Mouse (Mus musculus): ENCODE data around the gene Timm22.

The Timm22 gene

GRCm38 (mm10) chr11:76387097-76387496 is 19.7 kb upstream of the Timm22 start:
- in situ Hi-C loops (cut with MboI; ENCODE audit: low sequenced_read_pairs): no loop called here

DNA sequence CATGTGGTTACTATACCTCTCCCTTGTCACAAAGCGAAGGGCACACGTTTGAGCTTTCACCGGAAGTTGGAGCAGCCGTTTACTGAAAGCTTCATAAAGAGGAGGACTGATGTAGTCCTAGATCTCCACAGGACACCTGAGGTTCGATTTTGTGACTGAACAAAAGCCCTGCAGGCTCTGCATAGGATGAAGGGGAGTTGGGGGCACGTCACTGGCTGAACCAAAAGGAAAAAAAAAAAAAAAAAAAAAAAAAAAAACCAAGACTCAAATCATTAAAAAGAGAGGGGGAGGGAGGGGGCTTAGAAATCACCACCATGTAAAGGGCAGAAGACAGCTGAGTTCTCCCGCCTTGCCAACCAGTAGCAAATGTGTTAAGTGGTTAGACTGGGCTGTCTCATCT is 18.0 kb upstream of the Timm22 start:
- in situ Hi-C loops (cut with MboI; ENCODE audit: low sequenced_read_pairs): no loop called here

- in situ Hi-C loops (cut with MboI; ENCODE audit: low sequenced_read_pairs): no loop called here
Measured at GRCm38 (mm10) chr11:76392532-76392931, 14.2 kb upstream of the Timm22 start.

- in situ Hi-C loops (cut with MboI; ENCODE audit: low sequenced_read_pairs): no loop called here
Measured at GRCm38 (mm10) chr11:76392996-76393395, 13.8 kb upstream of the Timm22 start.

DNA sequence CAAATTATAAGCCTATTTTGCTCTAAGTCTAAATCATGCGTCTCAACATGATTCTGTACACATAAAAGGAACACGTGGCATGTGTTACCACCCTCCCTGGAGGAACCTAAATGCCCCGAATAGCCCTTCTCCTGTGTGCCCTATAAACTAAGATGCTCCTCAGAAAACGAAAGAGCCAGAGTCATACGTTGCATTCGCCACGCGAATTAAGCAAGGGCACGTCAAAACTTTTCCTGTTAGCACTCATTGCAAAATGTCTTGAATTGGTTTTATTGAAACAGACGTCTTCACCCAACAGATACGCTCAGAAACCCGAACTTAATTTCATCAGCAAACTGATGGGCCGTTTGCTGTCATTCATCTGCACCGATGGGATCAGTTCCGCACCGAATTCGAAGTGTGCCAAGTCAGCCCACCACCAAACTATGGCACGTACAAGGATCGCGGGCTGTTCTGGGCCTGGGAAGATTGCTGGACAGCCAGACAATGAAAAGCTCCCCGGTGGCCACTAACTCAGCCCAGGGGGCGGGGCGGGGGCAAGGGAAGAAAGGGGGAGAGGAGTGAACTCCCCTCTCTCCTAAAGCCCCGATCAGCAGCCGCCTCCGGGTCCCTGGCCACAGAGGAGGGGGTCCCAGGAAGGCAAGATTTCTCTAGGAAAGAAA is 9.0 kb upstream of the Timm22 start:
- in situ Hi-C loops (cut with MboI; ENCODE audit: low sequenced_read_pairs): loop anchor here (5.0 kb wide), 1 partner anchor 140 kb away; no protein-coding TSS in a partner anchor

- in situ Hi-C loops (cut with MboI; ENCODE audit: low sequenced_read_pairs): loop anchor here (5.0 kb wide), 1 partner anchor 141 kb away; no protein-coding TSS in a partner anchor
Measured at GRCm38 (mm10) chr11:76398312-76398797, 8.4 kb upstream of the Timm22 start.

GRCm38 (mm10) chr11:76398798-76399586 is 7.8 kb upstream of the Timm22 start, which contains the start of gene Nxn:
Nxn (minus strand) TSS chr11:76399140.
- in situ Hi-C loops (cut with MboI; ENCODE audit: low sequenced_read_pairs): loop anchor here (5.0 kb wide), 1 partner anchor 142 kb away; no protein-coding TSS in a partner anchor

GRCm38 (mm10) chr11:76399587-76400330 is 7.0 kb upstream of the Timm22 start:
- in situ Hi-C loops (cut with MboI; ENCODE audit: low sequenced_read_pairs): loop anchor here (5.0 kb wide), 1 partner anchor 142 kb away; no protein-coding TSS in a partner anchor

DNA sequence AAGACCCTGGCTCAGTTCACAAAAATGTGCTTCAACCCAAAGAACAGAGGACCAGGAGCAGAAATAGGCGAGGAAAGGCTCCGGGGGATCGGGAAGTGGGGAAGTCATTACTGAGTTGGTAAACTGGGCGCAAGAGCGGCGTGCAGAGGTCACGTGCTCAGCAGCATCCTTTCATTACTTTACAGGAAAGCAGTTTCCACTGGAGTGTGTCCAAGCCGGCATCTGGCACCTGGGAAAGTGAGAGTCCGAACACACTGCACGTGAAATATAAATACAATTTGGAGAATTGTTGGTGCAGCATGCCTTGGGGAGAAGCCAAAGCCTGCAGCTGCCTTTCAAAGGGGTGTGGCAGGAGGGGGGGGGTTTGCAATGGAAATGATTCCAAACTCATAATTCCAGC is 5.4 kb upstream of the Timm22 start:
- in situ Hi-C loops (cut with MboI; ENCODE audit: low sequenced_read_pairs): no loop called here

DNA sequence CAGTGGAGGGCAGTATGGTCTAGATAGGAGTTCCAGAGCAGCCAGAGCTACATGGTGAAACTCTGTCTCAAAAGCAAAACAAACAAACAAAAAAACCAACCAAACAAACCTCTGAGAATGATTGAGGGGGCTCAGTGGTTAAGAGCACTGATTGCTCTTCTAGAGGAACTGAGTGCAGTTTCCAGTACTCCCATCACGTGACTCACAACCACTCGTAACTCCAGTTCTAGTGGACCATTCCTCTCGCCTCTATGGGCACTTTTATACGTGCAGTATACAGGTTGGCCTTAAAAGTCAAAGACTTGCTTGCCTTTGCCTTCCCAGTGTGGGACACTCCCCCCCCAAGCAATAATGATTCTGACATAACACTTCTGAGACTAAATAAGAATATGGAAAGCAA is 1.6 kb upstream of the Timm22 start:
- in situ Hi-C loops (cut with MboI; ENCODE audit: low sequenced_read_pairs): no loop called here

DNA sequence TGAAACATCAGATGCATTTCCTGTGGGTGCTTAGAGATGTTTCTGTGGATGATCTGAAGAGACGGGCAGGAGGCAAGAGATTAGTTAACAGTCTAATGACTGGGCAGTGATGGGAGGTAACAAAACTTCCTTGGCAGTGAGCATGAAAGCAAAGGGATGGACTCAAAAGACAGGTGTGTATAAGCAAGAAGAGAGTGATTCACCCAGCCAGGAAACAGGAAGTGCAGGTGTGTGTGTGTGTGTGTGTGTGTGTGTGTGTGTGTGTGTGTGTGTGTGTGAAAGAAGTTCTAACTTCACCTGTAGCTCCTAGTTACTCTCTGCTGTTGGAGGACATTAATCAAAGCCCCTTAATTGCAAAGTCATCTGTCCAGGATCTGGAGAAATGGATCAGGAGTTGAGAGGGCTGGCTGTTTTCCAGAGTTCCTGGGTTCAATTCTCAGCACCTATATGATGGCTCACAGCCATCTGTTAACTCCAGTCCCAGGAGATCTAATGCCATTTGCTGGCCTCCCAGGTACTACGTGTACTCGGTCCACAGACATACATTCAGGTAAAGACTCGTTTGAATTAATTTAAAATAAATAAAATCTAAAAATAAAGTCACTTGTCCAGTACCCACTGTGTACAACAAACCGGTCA is 1.0 kb upstream of the Timm22 start:
- in situ Hi-C loops (cut with MboI; ENCODE audit: low sequenced_read_pairs): no loop called here

GRCm38 (mm10) chr11:76410826-76411225 is 4.1 kb downstream of the Timm22 start:
- in situ Hi-C loops (cut with MboI; ENCODE audit: low sequenced_read_pairs): no loop called here

DNA sequence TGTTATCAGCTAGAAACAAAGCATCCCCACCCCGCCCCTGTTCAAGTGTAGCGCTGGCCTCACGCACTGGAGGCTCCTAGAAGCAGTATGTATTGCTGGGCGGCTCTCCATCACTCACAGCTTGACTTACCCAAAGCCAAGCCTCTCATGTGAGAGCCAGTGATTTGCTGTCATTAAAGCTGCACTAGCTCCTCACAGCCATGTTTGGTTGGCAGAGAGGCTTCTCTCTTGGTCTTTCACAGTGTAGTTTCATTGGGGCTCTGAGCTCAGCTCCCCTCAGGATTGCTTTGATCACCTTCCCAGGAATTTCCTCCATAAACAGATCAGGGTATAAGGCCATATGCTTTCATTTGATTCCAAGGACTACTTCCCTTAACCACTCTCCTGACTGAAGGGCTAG is 6.5 kb downstream of the Timm22 start:
- in situ Hi-C loops (cut with MboI; ENCODE audit: low sequenced_read_pairs): no loop called here

- in situ Hi-C loops (cut with MboI; ENCODE audit: low sequenced_read_pairs): no loop called here
Measured at GRCm38 (mm10) chr11:76415001-76415400, 8.2 kb downstream of the Timm22 start.

DNA sequence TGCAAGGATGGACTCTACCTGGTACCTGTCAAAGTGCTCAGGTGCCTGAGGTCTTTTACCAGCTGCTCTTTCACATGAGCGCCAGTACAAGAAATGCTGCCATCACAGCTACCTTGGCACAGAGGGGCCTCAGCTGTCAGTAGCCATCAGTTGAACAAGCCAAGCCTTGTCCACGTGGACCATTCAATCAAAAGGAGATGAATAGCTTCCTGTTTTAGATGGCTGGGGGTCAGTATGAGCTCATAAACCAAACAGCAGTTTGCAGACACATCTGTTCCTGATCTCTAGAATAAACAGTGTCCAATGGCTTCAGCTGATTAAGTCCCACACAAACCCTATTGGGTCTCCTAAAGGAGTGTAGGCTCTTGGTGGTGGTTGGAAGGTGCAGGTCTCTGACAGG is 9.2 kb downstream of the Timm22 start:
- in situ Hi-C loops (cut with MboI; ENCODE audit: low sequenced_read_pairs): no loop called here

DNA sequence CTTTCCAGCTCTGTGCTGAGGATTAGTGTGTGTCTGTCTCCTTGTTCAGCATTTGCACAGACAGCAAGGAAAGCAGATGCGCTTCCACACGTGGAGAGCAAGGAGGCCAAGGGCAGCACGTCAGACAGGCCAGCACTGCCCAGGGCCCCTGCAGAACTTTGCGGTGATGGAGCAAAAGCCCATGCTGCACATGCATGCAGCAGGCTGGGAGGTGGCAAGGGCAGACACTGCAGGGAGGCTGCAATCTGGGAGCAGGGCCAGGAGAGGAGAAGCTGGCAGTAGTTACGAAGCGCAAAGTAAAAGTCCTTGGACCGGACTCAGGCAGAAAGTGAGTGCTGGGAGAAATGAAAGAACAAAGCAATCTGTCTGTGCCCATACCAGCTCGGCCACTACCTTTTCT is 11.7 kb downstream of the Timm22 start:
- in situ Hi-C loops (cut with MboI; ENCODE audit: low sequenced_read_pairs): no loop called here

DNA sequence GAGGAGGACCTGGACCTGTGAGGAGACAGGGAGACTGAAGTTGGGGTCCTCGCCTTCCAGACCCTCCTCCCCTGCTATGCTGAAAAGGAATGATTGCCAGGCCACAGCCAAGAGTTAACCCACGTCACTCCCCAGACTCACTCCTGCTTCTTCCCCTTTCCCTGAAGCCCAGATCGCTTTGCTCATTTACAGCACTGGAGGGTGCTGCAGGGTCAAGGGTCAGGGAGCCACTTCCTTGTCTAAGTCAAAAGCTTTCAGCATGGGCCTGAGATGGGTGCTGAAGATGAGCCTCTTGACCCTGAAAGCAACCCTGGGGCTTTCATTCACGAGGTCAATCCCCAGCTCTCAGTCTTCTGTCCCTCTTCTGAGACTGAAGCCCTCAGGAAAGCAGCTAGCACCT is 12.4 kb downstream of the Timm22 start:
- in situ Hi-C loops (cut with MboI; ENCODE audit: low sequenced_read_pairs): no loop called here

DNA sequence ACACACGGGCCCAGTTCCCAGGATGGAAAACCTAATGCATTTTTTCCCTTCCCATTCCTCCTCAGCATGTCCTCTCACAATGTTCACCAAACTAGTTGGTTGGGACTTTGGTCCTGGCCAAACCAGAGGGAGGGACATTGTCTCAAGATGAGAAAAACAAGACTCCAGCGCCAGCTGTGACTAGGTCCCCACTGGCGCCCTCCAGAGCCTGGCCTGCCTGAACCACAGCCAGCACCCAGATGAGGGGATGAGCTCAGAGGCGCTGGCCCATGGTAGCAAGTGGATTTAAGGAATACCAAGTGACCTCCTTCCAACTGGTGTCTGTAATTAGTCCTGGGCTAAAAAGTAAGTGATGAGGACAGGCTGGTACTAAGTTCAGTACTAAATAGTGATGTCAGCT is 14.1 kb downstream of the Timm22 start:
- in situ Hi-C loops (cut with MboI; ENCODE audit: low sequenced_read_pairs): no loop called here

DNA sequence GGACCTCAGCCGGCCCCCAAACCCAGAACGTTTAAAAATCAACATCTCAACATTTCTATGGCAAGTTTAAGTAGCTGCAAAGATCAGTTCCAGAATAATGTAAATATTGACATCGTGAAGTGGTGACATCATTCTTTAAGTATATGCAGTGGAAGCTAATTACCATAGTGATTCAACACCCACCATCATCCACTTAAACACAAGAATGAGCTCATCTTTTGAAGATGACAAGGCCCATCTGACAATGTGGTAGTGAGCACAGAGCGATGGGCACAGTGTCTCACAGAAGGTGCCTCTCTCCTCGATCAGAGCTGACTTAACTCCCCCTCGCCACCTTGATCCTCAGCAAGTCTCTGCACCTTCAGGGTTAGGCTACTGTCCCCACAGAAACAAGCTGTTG is 19.0 kb downstream of the Timm22 start:
- in situ Hi-C loops (cut with MboI; ENCODE audit: low sequenced_read_pairs): no loop called here

GRCm38 (mm10) chr11:76427781-76428180 is 21.0 kb downstream of the Timm22 start:
- in situ Hi-C loops (cut with MboI; ENCODE audit: low sequenced_read_pairs): no loop called here

DNA sequence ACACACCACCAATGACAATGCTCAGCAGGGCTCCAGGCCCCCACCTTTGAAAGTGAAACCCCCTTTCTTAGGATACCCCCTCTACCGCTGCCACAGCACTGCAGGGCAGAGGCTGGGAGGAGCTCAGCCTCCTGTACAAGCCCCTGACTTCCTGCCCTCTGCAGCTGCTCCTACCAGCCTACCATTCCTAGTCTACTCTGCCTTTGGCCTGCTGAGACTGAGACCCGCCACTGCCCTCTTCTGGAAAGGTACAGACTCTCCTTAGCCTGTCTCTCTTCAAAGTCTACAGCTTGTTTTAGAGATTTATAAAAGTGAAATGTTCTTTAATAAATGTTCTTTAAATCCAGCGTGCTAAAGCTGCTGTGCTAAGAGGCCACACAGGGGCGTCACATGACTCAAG is 22.3 kb downstream of the Timm22 start:
- in situ Hi-C loops (cut with MboI; ENCODE audit: low sequenced_read_pairs): no loop called here

All from CH12F3 (cell line).